Mouse (Mus musculus) neutrophil, adult 5-6 weeks (primary cell): ENCODE results near the gene Atp8a2. TPM values are rescaled to one million over a fixed set of nuclear protein-coding genes. Genes with fewer than 3 reads are reported as not detected.
"Not testable (repeated sequence)": the region's sequence is repeated elsewhere in the genome, so short reads cannot be mapped to it uniquely, and the experiment has no call there.

ENCODE experiments used
- ATAC-seq: fragments of 151-379, 151-347 bp; 2 replicates; pipeline ENCODE4 v1.8.0; 2017; ENCODE audit warnings: mild to moderate bottlenecking, moderate TSS enrichment; ENCODE audit not compliant: insufficient number of reproducible peaks, poor library complexity, low FRiP score, severe bottlenecking; ENCODE audit errors: extremely low read depth
- total RNA-seq: library from RNA; stranded (forward); fragments of 200-1000 nt; gene quantifications from 2 replicates; pipeline ENCODE4 v1.2.3, GENCODE M21; 2017

The Atp8a2 gene
- total RNA-seq, 1 experiment from 2014 or later, result 0.23 TPM

- ATAC-seq, result no peak
These were observed 247.0 kb downstream of the Atp8a2 start for GRCm38 (mm10) chr14:59949983-59950382.

- ATAC-seq, result no peak
These were observed 253.9 kb downstream of the Atp8a2 start for GRCm38 (mm10) chr14:59942864-59943611.

GRCm38 (mm10) chr14:59942199-59942598 lies 254.8 kb downstream of the Atp8a2 start:
- ATAC-seq, result no peak

- ATAC-seq, result no peak
These were observed 264.6 kb downstream of the Atp8a2 start for GRCm38 (mm10) chr14:59932355-59932754.

GRCm38 (mm10) chr14:59931412-59932058 lies 265.4 kb downstream of the Atp8a2 start:
- ATAC-seq, result no peak

GRCm38 (mm10) chr14:59929190-59929589 lies 267.8 kb downstream of the Atp8a2 start:
- not testable (repeated sequence) for ATAC-seq

- ATAC-seq, result no peak
These were observed 268.2 kb downstream of the Atp8a2 start for GRCm38 (mm10) chr14:59928781-59929180.

GRCm38 (mm10) chr14:59927804-59928203 lies 269.2 kb downstream of the Atp8a2 start:
- no peak for ATAC-seq

- ATAC-seq, result no peak
These were observed 277.1 kb downstream of the Atp8a2 start for GRCm38 (mm10) chr14:59919865-59920264.

- no peak for ATAC-seq
These were observed 293.4 kb downstream of the Atp8a2 start for GRCm38 (mm10) chr14:59903484-59904130.

- ATAC-seq, result no peak
These were observed 303.0 kb downstream of the Atp8a2 start for GRCm38 (mm10) chr14:59893971-59894370.

- no peak for ATAC-seq
These were observed 304.9 kb downstream of the Atp8a2 start for GRCm38 (mm10) chr14:59892084-59892483.

- no peak for ATAC-seq
These were observed 305.5 kb downstream of the Atp8a2 start for GRCm38 (mm10) chr14:59891491-59891890.

GRCm38 (mm10) chr14:59890818-59891217 lies 306.2 kb downstream of the Atp8a2 start:
- ATAC-seq, result no peak

GRCm38 (mm10) chr14:59890107-59890506 lies 306.9 kb downstream of the Atp8a2 start:
- ATAC-seq, result no peak

- no peak for ATAC-seq
These were observed 308.5 kb downstream of the Atp8a2 start for GRCm38 (mm10) chr14:59888446-59888845.

GRCm38 (mm10) chr14:59888046-59888445 lies 308.9 kb downstream of the Atp8a2 start:
- no peak for ATAC-seq

- ATAC-seq, result no peak
These were observed 309.7 kb downstream of the Atp8a2 start for GRCm38 (mm10) chr14:59887061-59887861.

GRCm38 (mm10) chr14:59883517-59884069 lies 313.4 kb downstream of the Atp8a2 start:
- ATAC-seq, result no peak
